Mouse (Mus musculus) mouse embryonic stem cell (cell line): ENCODE data around the gene Map1a.

ENCODE experiments used
- in situ Hi-C, 2 experiments: fragments of 300-500 bp; cut with MboI; formaldehyde crosslinking; loops; 1 replicate in 1 of 2; 3 replicates in 1 of 2; pipeline ENCODE4 v1.14.3; 2019 to 2020; ENCODE audit warnings: low sequenced_read_pairs in 2 of 2, low pct_unique_long_range_greater_than_20kb in 1 of 2, mixed read lengths in 1 of 2; ENCODE audit not compliant: unreplicated experiment in 1 of 2

Gene Map1a

DNA sequence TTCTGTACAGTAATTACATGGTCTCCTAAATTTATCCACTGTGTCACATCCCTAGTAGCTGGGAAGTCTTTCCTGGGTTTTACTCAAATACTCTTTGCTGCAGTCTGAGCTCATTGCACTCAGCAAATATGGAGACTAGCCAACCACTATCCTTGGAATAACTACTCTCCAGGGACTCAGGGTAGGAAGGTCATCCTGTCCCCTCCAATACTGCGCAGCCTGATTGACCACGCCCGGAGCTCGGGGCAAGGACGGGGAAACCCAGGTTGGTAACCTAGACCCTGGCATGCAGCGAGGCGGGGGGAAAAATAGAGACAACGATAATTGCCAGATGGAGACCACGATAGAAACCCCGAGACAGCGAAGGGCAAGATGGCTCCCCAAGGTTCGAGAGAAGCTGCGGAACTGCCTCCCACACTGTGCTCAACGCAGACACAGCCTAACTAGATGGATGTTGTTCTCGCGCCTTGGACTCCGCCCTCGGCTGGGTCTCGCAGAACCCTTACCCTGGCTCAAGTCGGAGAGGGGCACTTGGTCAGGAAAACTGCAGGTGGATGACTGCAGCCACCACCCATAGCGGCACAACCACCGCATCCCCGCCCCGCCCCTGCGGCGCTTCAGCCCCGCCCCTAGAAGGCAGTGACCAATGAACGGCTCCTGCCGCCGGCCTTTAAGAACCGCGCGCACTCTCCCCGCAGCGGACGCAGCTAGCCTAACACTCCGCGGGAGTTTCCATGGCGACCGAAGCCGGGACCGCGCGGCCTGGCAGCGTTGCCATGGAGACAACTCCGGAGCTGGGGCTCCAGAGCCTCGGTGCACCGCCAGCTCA lies at the start of gene Map1a:
Gene Map1a, plus strand, starts transcription at position 700 of the 829 bp plus-strand sequence.
- in situ Hi-C loops, result no loop called here

DNA sequence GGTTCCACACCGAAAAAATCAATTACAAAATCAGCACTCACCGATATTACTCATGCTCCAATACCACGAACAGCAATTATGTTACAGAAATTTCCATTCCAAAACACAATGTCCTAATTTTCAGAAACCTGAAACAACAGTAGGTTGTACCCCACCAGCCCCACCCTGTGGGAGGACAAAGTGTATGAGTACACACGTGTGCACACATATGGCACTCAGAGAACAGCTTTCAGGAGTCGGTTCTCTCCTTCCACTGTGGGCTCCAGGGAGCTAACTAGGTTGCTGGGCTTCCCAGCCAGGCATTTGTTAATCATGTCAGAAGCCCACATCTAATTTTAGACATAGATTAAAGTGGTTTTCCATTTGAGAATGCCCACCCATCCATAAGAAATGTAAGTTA lies 45.3 kb upstream of the Map1a start:
- in situ Hi-C loops, result no loop called here

DNA sequence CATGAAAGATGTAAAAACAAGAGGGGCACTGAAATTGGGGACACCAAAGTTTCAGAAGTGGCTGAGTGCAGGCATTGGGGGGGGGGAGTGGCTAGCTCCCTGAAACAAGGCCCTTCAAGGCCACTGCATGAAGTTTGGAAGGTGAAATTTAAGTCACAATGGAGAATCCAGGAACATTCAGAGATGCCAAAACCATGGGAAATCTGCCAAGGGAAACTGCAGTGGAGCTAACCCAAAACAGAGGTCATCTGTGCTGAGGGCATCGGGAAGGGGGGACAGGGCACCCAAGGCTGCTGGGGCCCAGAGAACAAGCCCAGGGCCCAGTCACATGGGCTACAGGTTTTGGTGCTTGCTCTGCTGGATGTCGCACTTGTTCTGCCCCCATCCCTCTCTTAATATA lies 39.6 kb upstream of the Map1a start:
- in situ Hi-C loops, result no loop called here

DNA sequence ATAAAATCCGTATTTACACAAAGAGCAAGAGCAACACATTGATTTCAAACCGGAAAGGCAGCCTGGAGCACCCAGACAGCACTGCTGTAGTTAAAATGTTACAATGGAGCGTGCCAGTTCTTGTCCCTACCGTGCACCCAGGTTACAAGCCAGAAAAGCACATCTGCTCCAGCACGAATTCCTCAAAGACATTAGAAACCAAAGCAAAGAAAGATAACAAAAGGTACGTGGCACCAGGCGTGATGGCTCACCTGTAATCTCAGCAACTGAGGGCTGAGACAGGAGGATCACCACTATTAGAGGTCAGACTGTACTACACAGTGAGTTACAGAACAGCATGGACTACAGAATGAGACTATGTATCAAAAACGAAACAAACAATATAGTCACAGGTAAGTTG lies 21.0 kb upstream of the Map1a start:
- in situ Hi-C loops, result no loop called here

DNA sequence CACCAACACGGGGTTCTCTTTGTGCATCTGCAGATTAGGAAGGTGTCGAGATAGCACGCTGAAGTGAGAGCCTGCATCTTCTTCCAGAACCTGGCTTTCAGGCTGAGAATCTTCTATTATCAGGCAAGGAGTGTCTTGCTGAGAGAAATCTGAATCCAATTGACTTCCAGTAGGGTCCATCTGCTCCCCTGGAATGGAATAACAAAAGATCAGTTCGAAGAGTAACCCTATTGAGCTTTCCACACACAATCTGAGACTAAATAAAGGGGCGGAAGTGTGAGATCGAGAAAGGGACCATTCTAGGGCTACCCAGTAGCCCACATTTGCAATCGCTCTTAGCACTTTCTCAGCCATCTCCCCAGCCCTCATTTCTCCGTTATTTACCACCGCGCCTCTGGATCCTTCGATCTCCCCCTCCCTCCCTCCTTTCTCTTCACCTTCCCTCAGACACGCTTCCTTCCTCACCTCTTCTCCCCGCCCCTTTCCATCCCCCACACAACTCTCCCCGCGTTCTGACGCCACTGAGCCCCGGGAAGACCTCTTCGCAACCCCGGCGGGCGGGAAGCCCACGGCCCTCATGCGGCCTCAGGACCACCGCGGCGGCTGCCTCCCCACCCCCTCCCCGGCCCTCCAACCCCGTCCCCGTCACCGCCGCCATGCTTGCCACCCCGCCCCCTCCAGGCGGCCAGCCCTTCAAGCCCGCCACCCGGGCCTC lies 18.7 kb upstream of the Map1a start:
- in situ Hi-C loops, result no loop called here

DNA sequence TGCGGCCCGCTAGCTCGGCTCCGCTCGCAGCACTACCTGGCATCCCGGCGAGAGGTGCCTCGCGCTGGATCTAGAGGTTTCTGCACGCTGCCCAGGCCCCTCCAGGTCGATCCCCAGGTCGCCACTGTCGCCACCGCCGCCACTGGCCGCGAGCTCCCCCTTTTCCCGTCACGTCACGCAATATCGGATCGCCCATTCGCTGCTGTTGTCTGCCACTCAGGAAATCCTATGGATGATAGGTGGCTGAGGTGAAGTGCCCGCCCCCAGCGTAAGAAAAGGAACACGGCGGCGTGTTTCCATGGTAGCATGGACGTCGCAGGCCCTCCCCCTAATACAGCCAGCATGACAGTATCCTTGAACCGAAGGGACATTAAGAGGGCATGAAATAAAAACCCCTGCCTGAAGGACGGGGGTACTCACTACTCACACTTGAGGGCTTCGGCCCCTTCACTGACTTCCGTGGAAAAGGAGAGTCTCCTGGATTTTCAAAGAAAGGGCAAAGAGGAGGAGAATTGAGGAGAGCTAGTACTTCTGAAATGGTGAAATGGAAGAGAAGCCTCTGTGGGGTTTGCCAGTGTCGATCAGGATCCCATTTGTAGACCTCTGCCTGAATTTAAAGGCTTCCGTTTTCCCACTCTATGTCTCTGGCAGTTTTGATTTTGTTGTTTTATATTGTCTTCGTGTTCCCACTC lies 18.0 kb upstream of the Map1a start, which contains the start of gene Trp53bp1:
Gene Trp53bp1, minus strand, starts transcription at position 172 of the 692 bp plus-strand sequence.
- in situ Hi-C loops, result no loop called here

DNA sequence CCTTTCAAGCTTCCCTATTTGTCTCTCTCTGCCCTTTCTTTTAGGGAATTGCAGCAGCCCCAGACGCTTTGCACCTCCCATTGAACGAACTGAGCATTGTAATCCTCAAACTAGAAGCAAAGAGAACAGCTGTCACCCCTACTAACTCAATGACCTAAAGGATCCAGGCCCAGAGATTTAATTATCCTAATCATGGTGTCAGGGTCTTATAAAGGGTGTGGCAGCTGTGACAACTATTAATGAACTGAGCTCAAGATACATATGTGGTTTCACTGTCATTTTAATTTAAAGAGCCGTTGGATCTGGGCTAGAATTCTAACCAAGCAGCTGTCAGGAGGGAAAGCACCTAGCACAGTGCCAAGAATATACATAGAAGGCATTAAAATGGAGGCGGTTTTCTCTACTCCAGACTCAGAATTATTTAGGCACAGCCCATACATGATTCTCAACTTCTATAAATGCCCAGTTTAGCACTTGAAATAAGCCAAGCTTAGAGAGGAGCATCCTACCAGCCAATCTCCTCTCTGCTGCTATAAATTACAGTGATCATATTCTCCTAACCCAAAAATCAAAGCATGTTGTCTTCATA lies 17.4 kb upstream of the Map1a start:
- in situ Hi-C loops, result no loop called here

DNA sequence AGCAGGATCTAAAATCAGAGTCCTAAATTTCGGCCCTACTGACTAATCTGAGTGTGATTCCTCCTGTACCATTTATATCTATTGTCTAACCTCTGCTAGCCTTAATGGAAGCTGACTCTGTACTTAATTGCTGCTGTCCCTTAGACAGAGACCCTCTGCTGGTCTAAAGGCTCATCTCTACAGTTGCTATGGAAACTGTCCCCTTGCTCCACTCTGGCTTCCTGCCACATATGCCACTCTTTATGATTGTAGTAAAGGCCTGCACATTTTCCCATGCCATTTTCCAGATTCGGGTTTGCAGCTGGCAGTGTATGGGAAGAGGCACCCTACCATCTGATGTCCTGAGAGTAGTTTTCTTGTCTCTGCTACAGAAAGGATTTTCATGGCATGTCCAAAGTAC lies 1.6 kb upstream of the Map1a start:
- in situ Hi-C loops, result no loop called here

DNA sequence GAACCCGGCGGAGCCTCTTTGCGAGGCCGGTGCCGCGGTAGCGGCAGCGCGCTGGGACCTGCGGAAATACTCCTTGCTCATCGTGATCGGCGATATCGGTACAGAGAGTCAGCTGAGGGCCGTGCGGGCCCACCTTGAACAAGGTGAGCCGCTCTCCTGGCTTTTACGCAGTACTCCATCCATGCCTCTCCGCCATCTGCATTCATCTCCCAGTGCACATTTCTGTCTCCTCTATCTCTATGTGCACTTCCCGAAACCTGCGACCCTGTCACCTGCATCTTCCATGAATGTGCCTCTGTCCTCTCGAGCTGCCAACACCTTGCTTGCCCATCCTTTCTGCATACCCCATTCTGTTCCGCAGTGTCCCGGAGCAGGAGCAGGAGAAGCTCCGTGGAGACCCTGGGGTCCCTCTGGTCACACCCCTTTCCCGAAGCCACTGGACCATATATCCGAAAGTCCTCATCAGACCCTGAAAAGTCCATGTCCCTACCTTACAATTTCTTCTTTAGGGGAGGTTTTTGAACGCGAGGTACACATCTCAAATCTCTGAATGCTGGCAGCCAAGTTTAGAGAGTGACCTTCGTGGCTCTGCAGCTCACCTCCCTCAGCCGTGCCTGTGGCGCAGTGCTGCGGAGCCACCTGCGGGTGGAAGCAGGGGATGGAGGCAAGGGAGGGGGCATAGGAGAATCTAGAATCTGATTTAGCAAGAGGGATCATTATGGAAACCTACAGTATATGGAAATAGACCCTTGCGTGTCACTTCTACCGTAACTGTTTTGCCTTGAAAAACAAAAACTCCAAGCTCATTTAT lies 535 bp downstream of the Map1a start:
- in situ Hi-C loops, result no loop called here

DNA sequence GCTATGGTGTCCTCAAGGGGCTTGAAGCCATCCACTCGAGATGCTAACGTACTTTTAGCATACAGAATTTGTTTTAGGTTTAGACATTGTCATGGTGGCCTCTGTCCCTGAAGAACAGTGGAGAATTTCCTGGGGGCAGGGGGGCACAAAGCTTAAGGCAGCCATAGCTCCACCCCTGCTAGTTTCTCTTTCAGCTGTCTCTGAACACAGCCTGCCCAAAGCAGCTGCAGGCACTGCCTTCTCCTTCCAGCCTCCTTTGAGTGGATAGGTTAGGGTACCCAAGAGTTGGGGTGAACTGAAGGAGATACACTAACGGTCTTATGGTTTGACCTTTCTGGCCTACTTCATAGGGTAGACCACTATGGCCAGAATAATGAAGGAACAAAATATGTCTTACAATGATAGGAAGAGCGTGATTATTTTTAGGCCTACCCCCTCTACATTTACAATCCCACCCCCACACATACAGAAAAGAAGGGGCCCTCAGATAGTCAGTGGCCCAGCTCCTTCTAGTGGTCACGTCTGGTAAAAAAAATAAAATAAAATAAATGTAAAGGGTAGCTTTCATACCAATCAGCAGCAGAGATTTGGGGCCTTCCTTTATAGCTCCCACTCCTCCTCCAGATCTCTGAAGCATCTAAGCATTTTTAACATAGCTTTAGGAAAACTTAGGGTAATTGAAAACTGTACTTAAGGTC lies 3.1 kb downstream of the Map1a start:
- in situ Hi-C loops, result no loop called here

DNA sequence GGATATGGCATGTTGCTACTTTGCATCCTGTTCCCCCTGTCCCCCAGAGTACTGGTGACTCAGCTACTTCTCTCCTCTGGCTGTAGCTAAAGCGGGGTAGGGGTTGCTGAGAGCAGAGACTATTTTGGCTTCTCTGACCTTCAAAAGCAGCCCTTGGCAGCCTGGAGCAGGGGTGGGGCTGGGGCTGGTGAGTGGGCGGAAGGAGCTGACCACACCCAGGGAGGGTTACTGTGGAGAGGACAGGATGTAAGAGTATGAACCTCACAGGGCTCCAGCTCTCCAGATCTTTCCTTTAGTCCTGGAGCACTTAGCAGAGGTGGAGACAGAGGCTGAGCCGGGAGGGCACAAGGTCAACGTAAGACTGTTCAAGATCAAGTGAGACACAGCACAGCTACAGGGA lies 4.8 kb downstream of the Map1a start:
- in situ Hi-C loops, result no loop called here

DNA sequence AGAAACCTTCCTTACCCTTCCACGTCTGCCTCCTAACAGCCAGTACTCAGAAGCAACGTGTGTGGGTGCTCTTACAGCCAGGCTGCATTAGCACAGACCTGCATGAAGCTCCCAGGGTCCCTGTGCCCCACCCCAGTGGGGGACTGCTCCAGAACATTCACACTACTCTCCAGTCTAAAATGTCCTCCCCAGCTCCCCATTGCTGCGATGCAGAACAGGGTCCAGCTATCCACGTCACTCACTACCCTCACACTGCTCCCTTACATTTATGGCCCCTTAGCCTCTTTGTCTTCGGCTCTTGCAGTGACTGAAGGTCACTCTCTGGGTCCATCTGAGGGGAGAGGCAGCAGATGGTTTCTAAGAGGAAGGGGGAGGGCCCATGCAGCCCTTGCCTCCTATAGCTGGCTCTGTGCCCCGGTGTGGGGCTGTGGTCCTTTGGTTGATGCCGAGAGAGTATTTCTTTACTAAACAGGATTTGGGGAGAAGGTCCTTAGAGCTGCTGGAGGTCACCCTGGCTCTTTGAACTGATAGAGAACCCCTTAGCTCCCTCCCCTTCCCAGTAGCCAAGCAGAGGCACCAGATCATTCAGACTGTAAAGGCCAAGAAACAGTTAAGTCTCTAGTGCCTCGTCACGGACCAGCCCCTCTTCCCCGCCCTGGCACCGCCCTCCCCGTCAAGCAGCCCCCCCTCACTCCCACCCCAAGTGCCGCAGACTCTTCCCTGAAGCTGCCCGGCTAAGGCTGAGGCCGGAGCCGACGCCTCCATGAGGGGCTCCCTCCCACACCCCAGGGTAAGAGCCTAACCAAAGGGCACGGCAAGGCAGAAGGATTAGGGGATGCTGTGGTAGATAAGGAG lies 5.6 kb downstream of the Map1a start:
- in situ Hi-C loops, result no loop called here

DNA sequence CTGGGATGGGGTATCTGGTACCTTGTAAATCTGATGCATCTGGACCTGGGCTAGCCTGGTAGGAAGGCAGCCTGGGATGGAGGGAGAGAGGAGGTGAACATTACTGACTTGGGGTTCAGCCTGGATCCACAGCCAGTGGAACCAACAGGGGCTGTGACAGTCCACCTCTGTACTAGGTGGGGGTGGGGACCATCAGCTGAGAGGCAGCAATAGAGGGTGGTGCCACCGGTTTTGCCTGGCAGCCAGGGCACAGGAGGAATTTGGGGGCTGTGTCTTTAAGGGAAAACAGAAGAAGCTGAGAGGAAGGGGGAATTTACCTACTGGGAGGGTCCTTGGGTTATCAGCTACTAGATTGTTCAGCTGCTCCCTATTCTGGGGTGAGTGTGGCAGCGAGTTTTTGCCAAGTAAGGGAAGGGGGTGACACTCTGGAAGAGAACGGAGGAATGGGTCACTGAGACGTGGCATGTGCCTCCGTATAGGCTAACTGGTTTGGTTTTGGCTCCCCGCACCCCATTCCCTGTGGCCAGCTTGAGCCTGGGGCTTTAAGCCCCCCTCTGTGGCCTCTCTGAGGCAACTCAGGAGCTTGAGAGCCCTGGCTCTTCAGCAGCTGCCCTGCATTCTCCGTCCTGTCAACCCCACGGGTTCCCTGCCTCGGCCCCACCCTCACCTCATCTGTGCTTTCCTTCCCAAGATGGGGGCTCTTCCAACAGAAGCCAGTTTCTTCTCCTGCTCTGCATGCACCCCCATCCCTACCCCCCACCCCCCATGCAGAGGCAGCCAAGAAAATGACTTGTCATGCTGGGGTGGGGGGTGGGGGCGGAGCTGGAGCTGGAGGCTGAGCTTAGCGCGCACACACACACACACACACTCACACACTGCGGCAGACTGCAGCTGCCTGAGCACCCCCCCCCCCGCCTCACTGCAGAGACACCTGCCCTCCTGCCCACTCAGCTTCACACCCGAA lies 6.5 kb downstream of the Map1a start:
- in situ Hi-C loops, result no loop called here

DNA sequence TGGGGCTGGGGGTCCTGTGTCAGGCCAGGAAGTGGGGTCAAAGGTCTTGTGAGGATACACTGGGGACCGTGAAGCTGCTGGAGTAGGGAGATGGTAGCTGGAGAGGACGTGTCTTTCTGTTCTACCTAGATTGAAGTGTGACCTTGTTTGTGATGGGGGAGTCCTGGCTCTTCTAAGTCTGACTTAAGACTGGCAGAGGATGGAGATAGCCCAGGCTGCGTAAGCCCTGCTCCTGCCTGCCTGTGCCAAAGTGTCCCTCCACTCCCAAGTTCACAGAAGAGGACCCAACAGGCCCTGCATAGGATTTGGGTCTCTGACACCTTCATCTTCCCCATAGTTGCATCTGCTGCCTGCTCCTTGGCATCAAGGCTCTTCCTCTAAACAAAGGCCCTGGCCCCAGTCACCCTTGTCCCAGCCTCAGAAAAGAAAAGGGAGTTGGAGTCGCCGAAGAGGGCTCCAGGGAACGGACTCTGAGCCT lies 7.4 kb downstream of the Map1a start:
- in situ Hi-C loops, result no loop called here

DNA sequence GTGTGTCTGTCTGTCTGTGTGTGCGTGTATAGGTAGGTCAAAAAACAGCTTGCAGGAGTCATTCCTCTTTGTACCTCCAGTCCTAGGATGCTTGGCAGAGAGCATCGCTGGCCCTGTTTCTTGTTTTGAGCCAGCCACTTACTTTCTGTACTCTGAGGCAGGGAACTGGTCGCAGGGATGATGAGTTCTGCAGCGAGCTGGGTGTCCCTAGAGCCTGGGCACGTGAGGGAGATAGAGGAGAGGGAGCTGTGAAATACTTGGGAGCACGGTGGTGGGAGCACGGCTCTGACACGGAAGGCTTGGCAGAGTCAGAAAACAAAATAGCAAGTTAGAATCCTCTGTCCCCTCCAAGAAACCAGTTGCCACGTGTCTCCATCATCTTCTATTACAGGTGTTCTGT lies 8.3 kb downstream of the Map1a start:
- in situ Hi-C loops, result no loop called here

DNA sequence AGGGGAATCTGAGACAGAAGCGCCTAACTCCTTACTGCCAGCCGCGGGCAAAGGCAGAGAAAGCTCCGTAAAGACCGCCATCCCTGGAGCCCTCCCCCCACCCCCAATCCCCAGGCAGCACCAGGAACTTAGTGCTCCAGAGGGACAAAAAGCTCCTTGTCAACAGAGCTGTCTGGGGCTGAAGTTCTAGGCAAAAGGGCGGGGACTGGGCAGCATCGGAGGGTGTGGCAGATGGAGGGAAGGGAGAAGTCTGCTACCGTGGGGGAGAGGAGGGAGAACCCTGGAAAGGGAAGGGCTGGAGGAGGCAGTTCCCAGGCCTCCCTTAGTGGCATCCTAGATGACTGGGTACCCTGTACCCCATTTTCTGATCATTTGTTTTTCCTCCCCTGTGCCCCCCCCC lies 8.7 kb downstream of the Map1a start:
- in situ Hi-C loops, result no loop called here
